Mouse (Mus musculus) gastrocnemius, postnatal 36 days (tissue): ENCODE data around the gene Pitpnm2. TPM values are rescaled to one million over a fixed set of nuclear protein-coding genes. Genes with fewer than 3 reads are reported as not detected.

ENCODE experiments used
- DNase-seq, 2 experiments: peaks; one replicate each; pipeline ENCODE4 v3.0.0; 2022
- intact Hi-C: fragments of 180-260 bp; cut with DNase I; formaldehyde crosslinking; loops from one replicate; pipeline ENCODE4 v1.15.1; 2025
- total RNA-seq, 2 experiments: library from RNA; stranded (reverse); gene quantifications; 2 replicates each; pipeline ENCODE4 v1.2.3; 2021

The Pitpnm2 gene
- total RNA-seq, 2 experiments from 2014 or later: 18.0 to 19.3 TPM

DNA sequence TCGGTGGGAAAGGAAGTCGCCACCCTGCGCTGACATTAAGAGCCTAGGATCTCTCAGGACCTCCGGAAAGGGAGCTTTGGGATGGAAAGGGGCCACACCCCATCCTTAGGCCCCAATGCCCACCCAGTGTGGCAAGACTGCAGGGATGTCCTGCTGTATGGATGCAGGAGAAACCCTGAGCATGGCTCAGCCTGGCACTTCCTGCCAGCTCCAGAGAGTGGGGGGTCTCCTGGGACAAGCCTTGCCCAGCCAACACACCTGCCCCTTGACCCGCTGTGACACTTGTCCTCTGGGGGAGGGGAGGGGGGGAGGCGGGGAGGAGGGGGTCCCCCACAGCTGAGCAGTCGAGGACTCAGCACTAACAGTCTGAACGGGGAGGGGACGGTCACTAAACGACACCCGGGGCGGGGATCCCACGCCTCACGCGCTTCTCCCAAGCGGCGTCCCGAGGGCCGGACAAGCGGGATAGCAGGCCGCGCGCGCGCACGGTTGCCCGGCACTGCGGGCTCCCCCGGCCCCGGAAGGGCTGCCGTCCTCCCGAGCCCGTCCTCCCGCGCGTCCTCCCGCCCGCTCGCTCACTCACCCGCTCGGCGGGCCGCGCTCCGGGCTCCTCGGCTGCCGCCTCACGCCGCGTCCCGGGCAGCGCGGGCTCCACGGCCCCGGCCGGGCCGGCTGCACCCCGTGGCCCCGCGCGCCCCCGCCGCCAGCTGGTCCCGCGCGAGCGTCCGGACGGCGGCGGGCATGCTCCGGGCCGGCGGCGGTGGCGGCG, 531 bp downstream of the Pitpnm2 start:
- DNase-seq: peak; percentile 40 to 57
- intact Hi-C loops: loop anchor here (2.0 to 5.0 kb wide), 2 partner anchors 36 to 82 kb away; no protein-coding TSS in a partner anchor

GRCm38 (mm10) chr5:124247986-124248626, 1.5 kb downstream of the Pitpnm2 start:
- intact Hi-C loops: loop anchor here (2.0 to 5.0 kb wide), 2 partner anchors 35 to 81 kb away; no protein-coding TSS in a partner anchor
- no peak for DNase-seq

DNA sequence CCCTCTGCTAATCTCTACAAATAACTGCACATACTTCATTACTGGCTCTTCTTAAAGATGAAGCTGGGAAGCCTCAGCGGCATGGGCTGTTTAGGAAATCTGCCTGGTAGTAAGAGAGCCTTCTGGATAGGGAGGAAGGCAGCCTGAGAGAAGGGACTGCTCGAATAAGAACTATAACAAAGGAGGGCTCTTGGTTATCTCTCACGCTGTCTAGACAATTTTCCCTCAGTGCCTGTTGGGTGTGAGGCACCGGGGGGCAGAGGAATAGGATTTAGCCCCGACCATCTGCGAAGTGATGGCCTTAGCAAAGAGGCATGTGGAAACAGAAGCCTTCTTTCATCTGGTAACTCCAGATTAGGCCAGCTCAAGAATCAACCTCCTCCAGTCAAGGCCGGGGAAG, 2.3 kb downstream of the Pitpnm2 start:
- intact Hi-C loops: loop anchor here (5.0 kb wide), 1 partner anchor 80 kb away; no protein-coding TSS in a partner anchor

GRCm38 (mm10) chr5:124244885-124245284, 4.7 kb downstream of the Pitpnm2 start:
- intact Hi-C loops: loop anchor here (5.0 kb wide), 1 partner anchor 78 kb away; no protein-coding TSS in a partner anchor

More for the DNA sequence above, 2.3 kb downstream of the Pitpnm2 start:
- no peak for DNase-seq

GRCm38 (mm10) chr5:124244449-124244848, 5.1 kb downstream of the Pitpnm2 start:
- no peak for DNase-seq
- intact Hi-C loops: no loop called here

More at GRCm38 (mm10) chr5:124244885-124245284, 4.7 kb downstream of the Pitpnm2 start:
- DNase-seq: no peak

DNA sequence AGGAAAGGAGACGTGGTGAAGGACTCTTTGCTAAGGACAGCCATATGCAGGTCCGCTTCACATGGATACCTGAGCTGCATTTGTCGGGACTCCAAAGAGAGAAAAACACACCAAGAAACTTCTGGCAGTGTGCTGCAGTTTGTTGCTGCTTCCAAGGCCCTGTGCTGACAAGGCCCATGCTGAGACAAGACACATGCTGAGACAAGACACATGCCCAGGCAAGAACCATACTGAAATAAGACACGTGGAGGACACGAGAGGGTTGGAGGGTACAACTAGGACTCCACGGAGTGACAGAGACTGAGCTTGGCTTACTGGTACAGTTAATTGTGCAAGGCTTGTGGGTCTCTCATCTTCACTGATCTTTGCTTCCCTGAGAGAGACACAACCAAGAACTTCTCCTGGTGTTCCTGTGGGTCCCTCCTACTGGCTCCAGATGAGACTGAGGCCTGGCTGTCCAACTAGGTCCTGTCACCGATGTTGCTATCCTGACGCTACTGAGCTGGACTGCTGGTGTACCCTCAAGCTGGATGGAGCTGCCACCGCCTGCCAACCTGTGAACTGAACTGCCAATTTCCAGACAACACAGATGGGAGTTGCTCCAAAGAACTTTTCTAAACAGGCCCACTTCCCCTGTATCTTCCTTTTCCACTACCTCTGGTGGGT, 6.2 kb downstream of the Pitpnm2 start:
- no peak for DNase-seq
- intact Hi-C loops: no loop called here

DNA sequence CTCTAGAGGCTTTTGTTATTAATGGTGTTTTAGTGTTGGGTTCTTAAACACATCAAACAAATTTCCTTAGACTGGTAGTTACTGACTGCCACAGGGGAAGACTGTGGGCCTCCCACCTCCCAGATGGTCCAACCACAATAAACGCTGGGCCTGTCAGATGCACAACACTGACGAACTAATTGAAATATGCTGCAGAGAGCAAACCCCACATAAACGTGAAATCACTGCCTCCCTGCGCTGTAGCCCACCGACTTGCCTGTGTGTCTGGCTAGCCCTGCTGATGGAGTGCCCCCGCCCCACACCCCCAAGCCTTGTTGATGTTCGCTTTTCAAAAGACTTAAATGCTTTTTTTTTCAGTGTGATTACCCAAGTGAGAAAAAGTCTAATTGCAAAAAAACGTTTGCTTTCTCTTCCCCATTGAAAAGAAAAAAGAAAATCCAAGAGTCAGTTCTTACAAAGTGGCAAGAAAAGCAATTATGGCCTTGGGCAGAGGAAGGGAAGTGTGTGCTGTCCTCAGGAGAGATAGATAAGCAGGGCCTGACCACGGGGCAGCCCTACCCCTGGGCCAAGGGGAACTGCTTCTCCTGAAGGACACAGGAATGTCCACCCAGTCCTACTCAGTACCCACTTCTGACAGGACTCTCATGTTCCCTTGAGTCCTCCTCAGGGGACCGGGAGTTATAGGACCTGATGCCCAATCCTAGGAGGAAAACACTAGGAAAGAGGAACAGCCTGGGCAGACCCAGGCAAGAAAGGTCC, 7.7 kb downstream of the Pitpnm2 start:
- DNase-seq: no peak
- intact Hi-C loops: no loop called here

DNA sequence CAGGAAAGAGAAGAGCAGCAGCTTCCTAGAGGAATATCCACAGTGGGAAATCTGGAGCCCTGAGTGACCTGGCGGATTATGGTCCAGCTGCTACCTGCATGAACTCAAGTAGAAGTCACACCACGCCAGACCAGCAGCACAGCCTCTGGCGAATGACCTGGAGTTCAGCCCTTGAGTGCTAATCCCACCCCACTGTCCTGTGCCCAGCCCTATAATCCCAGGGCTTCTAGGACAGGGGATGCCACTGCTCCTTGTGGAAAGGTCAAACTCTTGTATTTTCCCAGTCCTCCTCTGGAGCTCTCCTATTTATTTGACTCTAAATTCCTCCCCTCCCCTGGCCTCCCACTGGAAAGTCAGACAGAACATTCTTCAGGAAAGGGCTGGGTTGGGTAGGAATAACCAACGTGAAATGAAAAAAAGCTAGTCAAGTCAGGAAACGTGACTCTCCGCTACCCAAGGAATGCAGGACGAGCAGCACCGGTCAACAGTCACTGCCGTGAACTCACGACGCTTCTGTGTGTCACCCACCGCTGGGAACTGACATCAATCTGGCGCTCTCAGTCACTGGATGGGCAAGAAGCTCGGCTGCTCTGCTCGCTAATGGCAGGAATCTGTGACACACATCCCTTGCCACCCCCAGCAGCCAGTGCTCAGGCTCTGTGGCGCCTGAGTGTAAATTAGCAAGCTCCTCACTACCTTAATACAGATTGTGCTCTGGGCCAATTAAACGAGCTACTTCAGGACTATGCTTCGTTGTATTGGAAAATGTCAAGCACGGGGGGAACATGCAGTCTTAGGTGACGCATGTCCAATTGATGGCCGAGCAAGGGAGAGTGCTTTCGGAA, 8.5 kb downstream of the Pitpnm2 start:
- no peak for DNase-seq
- intact Hi-C loops: no loop called here

- intact Hi-C loops: no loop called here
- DNase-seq: no peak
These were observed 13.4 kb downstream of the Pitpnm2 start for GRCm38 (mm10) chr5:124236180-124236579.

- intact Hi-C loops: no loop called here
- DNase-seq: no peak
These were observed 14.8 kb downstream of the Pitpnm2 start for GRCm38 (mm10) chr5:124234778-124235177.

GRCm38 (mm10) chr5:124233874-124234661, 15.5 kb downstream of the Pitpnm2 start:
- intact Hi-C loops: no loop called here
- no peak for DNase-seq

DNA sequence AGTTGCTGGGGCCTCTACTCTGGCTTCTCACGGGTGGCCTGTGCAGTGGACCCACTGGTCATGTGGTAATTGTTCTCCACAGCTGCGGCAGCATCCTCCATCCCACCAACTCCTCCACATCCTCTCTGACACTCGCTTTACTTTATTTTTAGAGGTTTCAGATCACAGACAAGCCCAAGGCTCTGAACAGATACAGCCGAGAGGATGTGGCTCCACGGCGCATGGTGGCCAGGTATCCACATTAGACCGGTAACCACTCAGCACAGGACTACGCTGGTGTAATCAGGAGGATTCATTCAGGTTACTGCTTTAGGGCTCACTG, 16.5 kb downstream of the Pitpnm2 start:
- intact Hi-C loops: no loop called here
- DNase-seq: no peak

- intact Hi-C loops: no loop called here
- DNase-seq: no peak
These were observed 17.0 kb downstream of the Pitpnm2 start for GRCm38 (mm10) chr5:124232360-124233143.

- DNase-seq: no peak
- intact Hi-C loops: no loop called here
These were observed 19.1 kb downstream of the Pitpnm2 start for GRCm38 (mm10) chr5:124230461-124230860.

- intact Hi-C loops: no loop called here
- DNase-seq: no peak
These were observed 22.4 kb downstream of the Pitpnm2 start for GRCm38 (mm10) chr5:124227193-124227592.

DNA sequence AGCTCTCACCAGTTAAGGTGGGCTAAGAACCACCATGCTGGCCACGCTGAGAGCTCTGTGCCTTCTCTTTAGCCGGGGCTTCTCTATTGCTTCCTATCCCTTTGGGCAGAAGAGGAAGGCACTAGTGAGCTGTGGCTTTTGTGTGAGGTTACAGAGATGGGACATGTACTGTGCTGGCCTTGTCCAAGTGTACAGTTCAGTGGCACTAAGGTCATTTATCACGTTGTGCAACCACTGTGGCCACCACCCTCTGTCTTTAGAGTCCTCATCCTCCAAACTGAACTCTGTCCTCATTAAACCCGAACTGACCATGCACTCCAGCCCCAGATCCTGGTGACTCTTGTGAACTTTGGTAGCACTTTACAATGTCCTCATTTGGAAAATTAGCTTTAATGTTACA, 23.1 kb downstream of the Pitpnm2 start:
- intact Hi-C loops: no loop called here

GRCm38 (mm10) chr5:124225891-124226290, 23.7 kb downstream of the Pitpnm2 start:
- DNase-seq: no peak
- intact Hi-C loops: no loop called here

More for the DNA sequence above, 23.1 kb downstream of the Pitpnm2 start:
- DNase-seq: no peak
